Mouse (Mus musculus) hindbrain, embryonic 10.5 days (tissue): ENCODE measurements around the gene Dppa2. TPM values are rescaled to one million over a fixed set of nuclear protein-coding genes. Genes with fewer than 3 reads are reported as not detected.
"Not testable (repeated sequence)": the region's sequence is repeated elsewhere in the genome, so short reads cannot be mapped to it uniquely, and the experiment has no call there.

ENCODE experiments used
- DNase-seq: peaks from one replicate; pipeline ENCODE4 v3.0.0-alpha.2; 2017; ENCODE audit warnings: low spot score
- H3K27ac ChIP-seq: fragments of 300-500 bp; sonication (generic); 2 replicates; pipeline ENCODE4 v1.5.1; 2016; ENCODE audit warnings: mild to moderate bottlenecking, moderate library complexity
- H3K27me3 ChIP-seq: fragments of 300-500 bp; sonication (generic); 2 replicates; pipeline ENCODE4 v1.6.1; 2016; ENCODE audit warnings: mild to moderate bottlenecking; ENCODE audit not compliant: poor library complexity, insufficient read depth, severe bottlenecking
- H3K36me3 ChIP-seq: fragments of 300-500 bp; sonication (generic); 2 replicates; pipeline ENCODE4 v1.6.1; 2016; ENCODE audit warnings: mild to moderate bottlenecking, moderate library complexity
- H3K4me1 ChIP-seq: fragments of 300-500 bp; sonication (generic); replicated peaks from 2 replicates; pipeline ENCODE4 v1.6.1; 2016; ENCODE audit warnings: mild to moderate bottlenecking
- H3K4me3 ChIP-seq: fragments of 300-500 bp; sonication (generic); 2 replicates; pipeline ENCODE4 v1.5.1; 2016; ENCODE audit warnings: mild to moderate bottlenecking, moderate library complexity
- H3K9me3 ChIP-seq: fragments of 300-500 bp; sonication (generic); 2 replicates; pipeline ENCODE4 v1.6.1; 2016; ENCODE audit warnings: mild to moderate bottlenecking, moderate library complexity
- WGBS: fragments of 180-500 bp; shearing (Covaris S2); methylation state at CpG from one replicate; pipeline ENCODE4 v1.1.7; 2016; 5-methylcytosine and 5-hydroxymethylcytosine counted together
- polyA plus RNA-seq: library from polyadenylated mRNA; unstranded; fragments of >200 nt; fragmentation: Nextera tagmentation; extraction: Ambion mirVana; gene quantifications from 2 replicates; pipeline ENCODE4 v1.2.1, GENCODE M21; 2016

The Dppa2 gene
- polyA plus RNA-seq, 1 experiment from 2014 or later: not detected

DNA sequence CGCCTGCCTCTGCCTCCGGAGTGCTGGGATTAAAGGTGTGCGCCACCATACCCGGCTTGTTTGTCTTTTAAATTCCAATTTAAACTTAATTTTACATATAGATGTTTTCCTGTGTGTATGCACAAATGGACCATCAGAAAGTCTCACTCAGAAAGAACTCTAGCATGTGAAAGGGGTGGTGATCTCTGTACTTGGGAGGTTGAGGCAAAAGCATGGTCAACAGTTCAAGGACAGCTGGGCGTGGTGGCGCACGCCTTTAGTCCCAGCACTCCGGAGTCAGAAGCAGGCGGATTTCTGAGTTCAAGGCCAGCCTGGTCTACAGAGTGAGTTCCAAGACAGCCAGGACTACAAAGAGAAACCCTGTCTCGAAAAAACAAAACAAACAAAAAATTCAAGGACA is 5.2 kb downstream of the Dppa2 start:
- H3K4me1 ChIP-seq, H3K27me3 ChIP-seq, H3K27ac ChIP-seq, H3K4me3 ChIP-seq, DNase-seq, H3K36me3 ChIP-seq, H3K9me3 ChIP-seq: not testable (repeated sequence)
- WGBS: 96% methylated on average over 10 of the region's 10 CpGs

DNA sequence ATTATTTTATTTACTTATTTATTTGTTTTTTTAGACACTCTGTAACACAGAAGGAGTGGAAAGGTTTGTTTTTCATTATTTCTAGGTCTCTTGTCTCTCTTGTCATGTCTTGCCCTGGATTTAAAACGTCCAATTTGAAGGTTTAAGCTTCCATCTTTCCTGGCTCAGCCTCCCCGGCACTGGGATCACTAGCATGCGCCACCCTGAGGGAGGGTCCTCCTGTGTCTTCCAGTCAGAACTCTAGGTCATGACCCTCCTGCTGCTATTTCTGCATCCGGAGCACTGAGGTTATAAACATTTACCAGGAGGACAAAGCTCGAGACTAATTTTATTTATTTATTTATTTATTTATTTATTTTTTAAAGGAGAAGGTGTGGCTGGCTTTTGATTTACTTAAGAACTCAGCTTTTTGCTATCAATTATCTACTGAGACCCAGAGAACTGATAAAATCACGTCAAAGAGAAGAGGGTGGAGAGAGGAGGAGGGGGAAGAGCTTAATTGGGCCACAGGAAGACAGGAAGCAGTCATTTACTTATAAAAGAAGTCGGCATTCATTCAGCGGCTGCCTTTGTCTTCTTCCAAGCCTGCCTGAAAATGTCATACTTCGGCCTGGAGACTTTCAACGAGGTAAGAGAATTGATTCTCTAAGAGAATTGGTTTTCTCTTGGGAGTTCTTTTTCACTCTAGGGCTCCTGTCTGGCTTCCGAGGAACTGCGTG is 6.4 kb downstream of the Dppa2 start:
- Histone ChIP-seq H3K9me3 (no peaks in the 10 kb centered on the region), H3K36me3 (no peaks in the 10 kb centered on the region), H3K4me3 (no peak overlapping the region), H3K4me1 (no peaks in the 10 kb centered on the region), H3K27ac (no peak overlapping the region), H3K27me3 (no peaks in the 10 kb centered on the region)
- no peak for DNase-seq
- WGBS: 78% methylated on average over 12 of the region's 12 CpGs

DNA sequence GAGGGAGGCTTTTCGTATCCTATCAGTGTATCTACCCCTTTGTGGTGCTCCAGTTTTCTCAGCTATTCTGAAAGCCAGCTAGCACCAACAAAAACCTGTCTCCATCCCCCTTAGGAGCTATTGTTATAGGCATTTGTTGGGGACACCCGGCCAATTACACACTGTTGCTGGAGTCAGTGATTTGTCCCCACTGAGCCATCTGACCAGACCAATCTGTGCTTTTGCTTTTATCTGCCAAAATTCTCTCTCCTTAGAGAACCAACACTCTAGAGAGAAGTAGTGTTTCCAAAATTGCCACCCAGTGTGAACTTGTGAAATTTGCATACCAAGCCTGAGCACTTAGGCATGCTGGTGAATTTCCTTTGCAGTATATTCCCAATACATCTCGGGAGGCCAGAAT is 11.6 kb downstream of the Dppa2 start:
- WGBS: 90% methylated on average over 3 of the region's 3 CpGs
- no peaks in the 10 kb centered on the region for H3K27me3 ChIP-seq
- no peaks in the 10 kb centered on the region for H3K4me1 ChIP-seq
- no peak overlapping the region for H3K27ac ChIP-seq
- no peaks in the 10 kb centered on the region for H3K9me3 ChIP-seq
- no peak for DNase-seq
- H3K36me3 ChIP-seq: no peaks in the 10 kb centered on the region
- no peak overlapping the region for H3K4me3 ChIP-seq

DNA sequence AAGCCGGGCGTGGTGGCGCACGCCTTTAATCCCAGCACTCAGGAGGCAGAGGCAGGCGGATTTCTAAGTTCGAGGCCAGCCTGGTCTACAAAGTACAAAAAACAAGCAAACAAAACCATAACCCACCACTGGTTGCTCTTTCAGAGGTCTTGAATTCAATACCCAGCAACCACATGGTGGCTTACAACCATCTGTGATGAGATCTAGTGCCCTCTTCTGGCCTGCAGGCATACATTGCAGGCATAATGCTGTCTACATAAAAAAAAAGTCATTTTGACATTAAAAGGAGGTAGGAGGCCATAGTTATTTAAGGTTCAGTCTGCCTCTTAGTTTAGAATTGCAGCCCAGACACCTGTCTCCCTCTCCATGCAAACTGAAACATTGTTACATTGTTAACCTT is 17.1 kb downstream of the Dppa2 start:
- Histone ChIP-seq H3K27me3 (no peaks in the 10 kb centered on the region), H3K4me1 (no peaks in the 10 kb centered on the region), H3K9me3 (no peaks in the 10 kb centered on the region), H3K27ac (no peak overlapping the region), H3K4me3 (no peak overlapping the region), H3K36me3 (no peaks in the 10 kb centered on the region)
- WGBS: 96% methylated on average over 6 of the region's 6 CpGs
- no peak for DNase-seq

DNA sequence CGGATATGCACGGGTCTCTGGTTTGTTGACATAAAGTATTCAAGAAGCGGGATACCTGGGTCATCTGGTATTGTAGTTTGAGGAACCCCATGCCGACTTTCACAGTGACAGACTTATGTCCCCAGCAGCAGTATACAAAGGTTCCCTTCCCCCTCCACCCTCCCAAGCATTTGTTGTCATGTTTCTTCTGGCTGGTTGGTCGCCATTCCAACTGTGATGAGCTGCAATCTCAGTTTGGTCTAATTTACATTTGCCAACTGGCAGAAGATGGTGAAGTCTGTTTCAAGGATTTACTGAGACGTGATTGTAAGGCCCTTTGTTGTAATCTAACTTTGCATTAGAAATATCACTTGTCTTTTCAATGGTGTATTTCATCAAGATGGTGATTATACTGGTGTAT is 19.4 kb downstream of the Dppa2 start:
- 74% methylated on average over 6 of the region's 6 CpGs for WGBS
- no peak overlapping the region for H3K4me3 ChIP-seq
- DNase-seq: no peak

DNA sequence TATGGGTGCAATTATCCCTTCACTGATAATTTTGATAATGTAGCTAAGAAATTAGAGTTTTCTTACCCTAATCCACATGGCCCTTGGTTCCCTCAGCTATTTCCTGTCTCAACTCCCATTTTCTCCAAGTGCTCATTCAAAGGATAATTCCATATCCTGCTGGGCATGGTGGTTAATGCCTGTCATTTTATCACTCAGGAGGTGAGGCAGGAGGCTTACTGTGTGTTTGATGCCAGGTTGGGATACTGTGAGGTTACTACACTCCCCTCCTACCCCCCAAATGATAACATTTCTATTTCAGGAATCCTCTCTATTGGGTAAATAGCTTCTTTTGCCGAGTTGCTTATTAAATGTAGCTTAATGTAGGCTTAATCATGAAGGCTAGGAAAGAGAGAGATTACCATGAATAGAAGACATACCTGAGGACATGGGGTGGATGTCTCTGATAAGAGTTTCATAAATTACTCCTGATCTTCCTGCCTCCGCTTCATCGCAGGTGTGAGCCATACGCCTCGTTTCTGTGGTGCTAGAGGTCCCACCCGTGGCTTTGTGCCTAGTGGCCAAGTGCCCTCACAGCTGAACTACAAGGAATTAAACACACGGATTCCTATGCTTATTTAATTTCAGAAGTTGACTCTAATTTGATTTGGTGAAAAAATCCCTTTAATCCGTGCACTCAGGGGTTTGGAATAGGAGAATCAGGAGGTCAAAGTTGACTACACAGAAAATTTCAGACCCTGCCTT is 20.1 kb downstream of the Dppa2 start:
- no peak for DNase-seq
- Histone ChIP-seq H3K4me1 (no peaks in the 10 kb centered on the region), H3K36me3 (no peaks in the 10 kb centered on the region), H3K27me3 (no peaks in the 10 kb centered on the region), H3K9me3 (no peaks in the 10 kb centered on the region), H3K27ac (no peak overlapping the region), H3K4me3 (no peak overlapping the region)
- 90% methylated on average over 8 of the region's 8 CpGs for WGBS

More for the DNA sequence above, 19.4 kb downstream of the Dppa2 start:
- Histone ChIP-seq H3K27me3 (no peaks in the 10 kb centered on the region), H3K4me1 (no peaks in the 10 kb centered on the region), H3K9me3 (no peaks in the 10 kb centered on the region), H3K27ac (no peak overlapping the region), H3K36me3 (no peaks in the 10 kb centered on the region)

DNA sequence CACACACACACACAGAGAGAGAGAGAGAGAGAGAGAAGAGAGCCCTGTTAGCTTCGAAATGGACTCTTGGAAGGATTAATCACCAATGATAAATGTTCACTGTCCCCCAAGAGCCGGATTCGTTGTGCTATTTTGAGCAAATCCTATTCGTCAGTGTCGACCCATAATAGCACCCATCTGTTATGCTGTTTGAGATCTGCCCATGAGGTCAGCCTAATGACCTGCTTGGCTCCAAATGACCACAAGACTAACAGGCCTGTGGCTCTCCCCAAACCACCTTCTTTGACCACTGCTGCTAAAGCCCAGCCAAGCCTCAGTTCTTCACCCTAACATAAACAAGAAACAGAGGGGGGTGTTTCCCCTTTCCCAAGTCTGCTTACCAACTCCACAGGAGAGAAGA is 23.2 kb downstream of the Dppa2 start:
- Histone ChIP-seq H3K36me3 (no peaks in the 10 kb centered on the region), H3K4me1 (no peaks in the 10 kb centered on the region), H3K4me3 (no peak overlapping the region), H3K27me3 (no peaks in the 10 kb centered on the region), H3K27ac (no peak overlapping the region), H3K9me3 (no peaks in the 10 kb centered on the region)
- WGBS: 64% methylated on average over 5 of the region's 5 CpGs
- peak; percentile 5 for DNase-seq

DNA sequence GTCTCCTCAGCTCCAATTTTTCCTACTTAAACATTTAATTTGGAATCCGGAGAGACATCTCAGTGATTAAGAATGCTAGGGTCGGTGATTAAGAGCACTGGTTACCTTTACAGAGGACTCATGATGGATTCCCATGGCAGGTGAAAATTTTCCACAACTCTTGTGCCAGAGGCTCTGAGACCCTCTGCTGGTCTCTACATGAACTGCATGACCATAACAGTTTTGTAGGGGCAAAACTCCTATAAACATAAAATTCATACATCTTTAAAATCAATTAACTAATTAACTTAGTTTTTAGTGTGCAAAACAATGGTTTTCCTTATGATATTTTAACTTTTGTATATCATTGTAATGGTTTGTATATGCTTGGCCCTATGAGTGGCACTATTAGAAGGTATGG is 24.7 kb downstream of the Dppa2 start:
- DNase-seq: no peak
- Histone ChIP-seq H3K9me3 (no peaks in the 10 kb centered on the region), H3K4me3 (no peak overlapping the region), H3K27ac (no peak overlapping the region), H3K4me1 (no peaks in the 10 kb centered on the region), H3K27me3 (no peaks in the 10 kb centered on the region), H3K36me3 (no peaks in the 10 kb centered on the region)
- WGBS: 87% methylated on average over 2 of the region's 2 CpGs

DNA sequence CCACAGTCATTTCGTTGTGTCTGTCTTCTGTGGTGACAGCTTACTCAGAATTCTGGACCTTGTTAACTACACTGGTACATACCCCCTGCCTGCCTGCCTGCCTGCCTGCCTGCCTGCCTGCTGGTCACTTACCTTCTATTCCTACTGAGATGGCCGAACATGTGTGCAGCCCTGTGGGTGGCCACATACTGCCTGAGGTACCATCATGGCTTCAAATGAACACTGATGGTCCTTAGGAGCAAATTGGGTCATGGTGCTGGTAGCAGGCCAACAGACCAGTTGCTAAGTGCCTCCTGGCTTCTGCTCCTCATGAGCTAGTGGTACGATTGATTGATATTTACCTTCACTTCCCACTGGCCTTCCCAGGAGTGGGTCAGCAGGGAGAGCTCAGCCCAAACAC is 28.1 kb downstream of the Dppa2 start:
- H3K4me3 ChIP-seq: no peak overlapping the region
- DNase-seq: no peak
- no peak overlapping the region for H3K27ac ChIP-seq
- no peaks in the 10 kb centered on the region for H3K9me3 ChIP-seq
- no peaks in the 10 kb centered on the region for H3K4me1 ChIP-seq
- H3K36me3 ChIP-seq: no peaks in the 10 kb centered on the region
- H3K27me3 ChIP-seq: no peaks in the 10 kb centered on the region
- WGBS: 69% methylated on average over 3 of the region's 3 CpGs

DNA sequence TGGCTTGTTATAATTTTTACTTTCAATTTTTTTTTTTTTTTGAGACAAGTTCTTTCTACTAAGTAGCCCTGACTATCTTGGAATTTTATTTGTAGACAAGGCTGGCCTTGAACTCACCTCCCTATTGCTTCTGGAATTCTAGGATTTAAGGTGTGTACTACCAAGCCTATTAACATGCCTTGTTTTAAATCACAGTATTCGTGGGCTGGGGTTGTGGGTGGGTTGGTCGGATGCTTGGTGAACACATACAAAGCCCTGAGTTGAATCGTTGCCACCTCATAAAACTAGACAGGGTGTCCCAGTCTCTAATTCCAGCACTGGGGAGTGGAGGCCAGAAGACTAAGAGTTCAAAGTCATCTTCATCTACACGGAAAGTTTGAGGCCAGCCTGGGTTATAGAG is 31.6 kb downstream of the Dppa2 start:
- H3K27ac ChIP-seq: no peak overlapping the region
- no peaks in the 10 kb centered on the region for H3K27me3 ChIP-seq
- DNase-seq: no peak
- no peaks in the 10 kb centered on the region for H3K36me3 ChIP-seq
- no peaks in the 10 kb centered on the region for H3K4me1 ChIP-seq
- no peaks in the 10 kb centered on the region for H3K9me3 ChIP-seq
- no peak overlapping the region for H3K4me3 ChIP-seq
- 90% methylated on average over 4 of the region's 4 CpGs for WGBS

DNA sequence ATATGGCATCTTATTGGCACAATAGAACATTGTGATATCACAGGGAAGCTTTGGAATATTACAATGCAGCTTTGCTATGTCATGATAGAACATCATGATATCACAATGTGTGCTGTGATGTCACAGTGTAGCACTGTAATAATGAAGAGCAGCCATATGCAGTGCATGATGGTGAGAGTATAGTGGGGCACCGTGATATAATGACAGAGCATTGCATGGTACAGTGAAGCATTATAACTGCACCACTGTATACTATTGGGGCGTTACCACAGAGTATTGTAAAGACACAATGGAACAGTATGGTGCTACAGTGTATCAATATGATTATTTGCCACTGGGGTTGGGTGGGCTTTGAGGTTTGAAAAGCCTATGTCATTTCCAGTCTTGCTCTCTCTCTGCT is 40.5 kb downstream of the Dppa2 start:
- H3K4me3 ChIP-seq: no peak overlapping the region
- no peak overlapping the region for H3K27ac ChIP-seq
- DNase-seq: no peak
- 93% methylated on average over 2 of the region's 2 CpGs for WGBS
- no peaks in the 10 kb centered on the region for H3K4me1 ChIP-seq
- H3K36me3 ChIP-seq: no peaks in the 10 kb centered on the region
- H3K27me3 ChIP-seq: no peaks in the 10 kb centered on the region
- 0 out of 2 replicates have a peak, but pooled peaks cover 4% of the 10 kb centered on the region for H3K9me3 ChIP-seq

DNA sequence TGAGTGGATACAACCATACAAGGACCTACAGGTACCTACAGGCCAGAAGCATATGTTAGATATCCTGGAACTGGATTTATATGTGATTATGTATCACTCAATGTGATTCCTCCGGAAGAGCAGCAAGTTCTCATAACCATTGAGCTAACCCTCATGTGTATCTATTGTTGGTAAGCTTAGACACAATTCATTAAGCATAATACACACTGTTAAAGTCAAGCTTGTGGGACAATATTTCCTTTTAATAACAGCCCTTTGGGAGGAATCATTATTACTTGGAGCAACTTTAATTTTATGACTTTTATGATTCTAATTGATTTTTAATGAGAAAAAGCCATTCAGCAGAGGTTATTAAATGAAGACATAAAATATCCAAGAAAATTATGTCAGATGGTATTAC is 43.5 kb downstream of the Dppa2 start:
- 80% methylated on average over 1 of the region's 1 CpGs for WGBS
- H3K4me3 ChIP-seq: no peak overlapping the region
- no peak for DNase-seq
- no peak overlapping the region for H3K27ac ChIP-seq
- no peaks in the 10 kb centered on the region for H3K27me3 ChIP-seq
- no peaks in the 10 kb centered on the region for H3K36me3 ChIP-seq
- no peaks in the 10 kb centered on the region for H3K4me1 ChIP-seq
- H3K9me3 ChIP-seq: 0 out of 2 replicates have a peak, but pooled peaks cover 4% of the 10 kb centered on the region

DNA sequence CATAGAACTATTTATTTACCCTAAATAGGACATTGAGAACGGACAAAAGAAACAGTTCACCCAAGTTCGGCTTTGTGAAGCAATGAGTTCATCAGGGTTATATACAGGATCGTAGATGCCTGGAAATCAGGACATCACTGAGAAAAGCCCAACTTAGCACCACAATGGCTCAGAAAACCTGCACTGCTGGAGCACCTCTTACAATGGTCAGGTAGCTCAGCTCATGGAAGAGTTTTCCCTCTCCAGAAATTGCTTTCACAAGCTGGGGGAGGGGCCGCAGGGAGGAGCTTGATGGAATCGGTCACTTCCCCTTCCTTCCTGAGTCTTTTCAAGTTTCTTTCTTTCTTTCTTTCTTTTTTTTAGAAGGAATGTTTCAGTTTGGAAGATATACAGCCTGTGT is 52.0 kb downstream of the Dppa2 start:
- H3K36me3 ChIP-seq: no peaks in the 10 kb centered on the region
- H3K27ac ChIP-seq: no peak overlapping the region
- 89% methylated on average over 5 of the region's 5 CpGs for WGBS
- DNase-seq: no peak
- no peaks in the 10 kb centered on the region for H3K4me1 ChIP-seq
- no peaks in the 10 kb centered on the region for H3K9me3 ChIP-seq
- no peak overlapping the region for H3K4me3 ChIP-seq
- H3K27me3 ChIP-seq: no peaks in the 10 kb centered on the region
